Mouse (Mus musculus) liver, embryonic 15.5 days (tissue): Measurements from ENCODE around the gene Galntl5. TPM values are rescaled to one million over a fixed set of nuclear protein-coding genes. Genes with fewer than 3 reads are reported as not detected.

ENCODE experiments used
- ATAC-seq: fragments of 200-750 bp; cut with Nextera tagmentation; 2 replicates; pipeline ENCODE4 v1.8.0; 2017; ENCODE audit warnings: moderate number of reproducible peaks, mild to moderate bottlenecking, moderate library complexity; ENCODE audit not compliant: insufficient read depth
- H3K27ac ChIP-seq: fragments of 300-500 bp; sonication (generic); replicated peaks from 2 replicates; pipeline ENCODE4 v1.5.1; 2015; ENCODE audit warnings: mild to moderate bottlenecking, inconsistent platforms
- H3K27me3 ChIP-seq: fragments of 300-500 bp; sonication (generic); 2 replicates; pipeline ENCODE4 v1.6.1; 2015; ENCODE audit warnings: mild to moderate bottlenecking, inconsistent platforms
- H3K36me3 ChIP-seq: fragments of 300-500 bp; sonication (generic); replicated peaks from 2 replicates; pipeline ENCODE4 v1.6.1; 2015; ENCODE audit warnings: moderate library complexity, mild to moderate bottlenecking, inconsistent platforms
- H3K4me1 ChIP-seq: fragments of 300-500 bp; sonication (generic); replicated peaks from 2 replicates; pipeline ENCODE4 v1.6.1; 2015; ENCODE audit warnings: inconsistent platforms
- H3K4me2 ChIP-seq: fragments of 300-500 bp; sonication (generic); 2 replicates; pipeline ENCODE4 v1.6.1; 2015; ENCODE audit warnings: moderate library complexity, mild to moderate bottlenecking, inconsistent platforms
- H3K4me3 ChIP-seq: fragments of 300-500 bp; sonication (generic); replicated peaks from 2 replicates; pipeline ENCODE4 v1.5.1; 2015; ENCODE audit warnings: mild to moderate bottlenecking, inconsistent platforms
- H3K9ac ChIP-seq: fragments of 300-500 bp; sonication (generic); 2 replicates; pipeline ENCODE4 v1.6.1; 2015; ENCODE audit warnings: moderate library complexity, mild to moderate bottlenecking, inconsistent platforms
- H3K9me3 ChIP-seq: fragments of 300-500 bp; sonication (generic); replicated peaks from 2 replicates; pipeline ENCODE4 v1.6.1; 2016; ENCODE audit warnings: inconsistent platforms
- WGBS: fragments of 180-500 bp; shearing (Covaris S2); methylation state at CpG from one replicate; pipeline ENCODE4 v1.1.7; 2015; ENCODE audit warnings: mixed read lengths; ENCODE audit not compliant: insufficient replicate concordance; 5-methylcytosine and 5-hydroxymethylcytosine counted together
- microRNA-seq: library from miRNA; unstranded; fragments of <30 nt; microRNA quantifications from one replicate; pipeline ENCODE4, GENCODE M21; 2016
- polyA plus RNA-seq: library from polyadenylated mRNA; unstranded; fragments of >200 nt; fragmentation: Nextera tagmentation; extraction: Ambion mirVana; gene quantifications from 2 replicates; pipeline ENCODE4 v1.2.1, GENCODE M21; 2015

Galntl5 gene
- polyA plus RNA-seq, 1 experiment from 2014 or later: not detected

GRCm38 (mm10) chr5:25252825-25253544 lies 71.7 kb downstream of the Galntl5 start:
- no peak overlapping the region for H3K9ac ChIP-seq
- peak; percentile 22; the same call in 1 of the 2 replicates for ATAC-seq
- WGBS: 68% methylated on average over 8 of the region's 8 CpGs

DNA sequence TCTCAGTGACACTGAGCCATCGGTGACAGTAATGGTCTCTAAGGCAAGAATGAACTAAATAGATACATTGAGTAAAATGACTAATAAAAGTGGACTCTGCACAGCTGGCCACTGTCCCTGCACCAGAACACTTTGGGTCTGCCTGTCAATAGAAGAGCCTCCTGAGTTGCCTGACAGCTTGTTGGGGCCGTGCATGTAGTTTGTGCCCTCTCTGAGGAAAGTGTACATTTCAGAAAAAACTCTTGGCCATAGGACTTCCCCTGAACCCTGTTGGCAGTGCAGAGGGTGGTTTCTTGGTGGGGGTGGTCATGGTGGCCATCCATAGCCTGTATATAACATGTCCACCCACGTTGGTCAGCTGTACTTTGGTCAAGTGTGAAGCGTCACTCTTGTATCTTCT lies 73.2 kb downstream of the Galntl5 start:
- H3K36me3 ChIP-seq: no peaks in the 10 kb centered on the region; the same call in none of the 2 replicates
- no peak overlapping the region for H3K9ac ChIP-seq
- no peak overlapping the region for H3K4me3 ChIP-seq
- H3K9me3 ChIP-seq: no peaks in the 10 kb centered on the region
- no peaks in the 10 kb centered on the region for H3K27me3 ChIP-seq
- 77% methylated on average over 4 of the region's 4 CpGs for WGBS
- ATAC-seq: no peak
- no peak overlapping the region for H3K4me2 ChIP-seq
- H3K4me1 ChIP-seq: 0 out of 2 replicates have a peak, but pooled peaks cover 6% of the 10 kb centered on the region
- no peak overlapping the region for H3K27ac ChIP-seq

More at GRCm38 (mm10) chr5:25252825-25253544, 71.7 kb downstream of the Galntl5 start:
- Histone ChIP-seq H3K4me1 (0 out of 2 replicates have a peak, but pooled peaks cover 6% of the 10 kb centered on the region), H3K27ac (no peak overlapping the region), H3K9me3 (no peaks in the 10 kb centered on the region), H3K27me3 (no peaks in the 10 kb centered on the region), H3K36me3 (peaks cover 3% of the 10 kb centered on the region), H3K4me2 (no peak overlapping the region), H3K4me3 (no peak overlapping the region)

DNA sequence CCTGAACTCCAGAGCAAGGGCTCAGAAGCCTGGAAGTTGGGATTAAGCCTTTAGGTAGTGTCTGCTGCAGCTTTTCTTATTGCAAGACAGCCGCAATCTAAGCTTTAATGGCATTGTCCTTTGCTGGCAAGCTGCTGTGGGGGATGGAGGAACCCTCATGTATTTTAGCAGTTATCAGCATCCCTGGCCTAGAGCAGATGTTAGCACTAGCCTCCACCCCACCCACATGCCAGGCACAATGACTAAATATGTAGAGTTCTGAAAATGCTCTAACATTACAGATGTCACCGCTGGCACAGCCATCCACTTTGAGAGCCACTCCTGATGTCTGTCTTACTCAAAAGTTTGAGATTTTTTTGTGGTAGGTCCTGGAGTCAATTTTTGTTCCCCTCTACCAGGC lies 75.4 kb downstream of the Galntl5 start:
- Histone ChIP-seq H3K27ac (no peak overlapping the region), H3K27me3 (no peaks in the 10 kb centered on the region), H3K36me3 (no peaks in the 10 kb centered on the region; the same call in 1 of the 2 replicates), H3K4me1 (0 out of 2 replicates have a peak, but pooled peaks cover 6% of the 10 kb centered on the region), H3K4me2 (no peak overlapping the region), H3K4me3 (no peak overlapping the region), H3K9ac (no peak overlapping the region), H3K9me3 (no peaks in the 10 kb centered on the region)
- ATAC-seq: no peak
- 74% methylated on average over 2 of the region's 2 CpGs for WGBS

DNA sequence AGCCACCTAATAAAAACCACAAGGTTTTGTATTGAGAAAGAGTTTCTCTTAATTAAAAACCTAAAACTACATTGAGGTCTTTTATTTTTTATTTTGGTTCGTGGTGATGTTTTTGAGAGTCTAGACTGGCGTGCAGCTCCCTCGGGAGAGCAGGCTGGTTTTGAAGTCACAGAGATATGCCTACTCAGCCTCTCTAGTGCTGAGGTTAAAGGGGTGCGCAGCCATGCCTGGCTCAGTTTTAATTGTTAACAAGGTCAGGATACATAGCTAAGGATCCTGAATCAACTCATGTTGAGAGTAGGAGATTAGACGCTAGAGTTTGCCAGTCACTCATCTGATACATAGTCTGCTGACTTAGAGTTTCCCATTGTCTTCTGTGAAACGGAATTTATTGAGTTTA lies 80.2 kb downstream of the Galntl5 start:
- Histone ChIP-seq H3K4me2 (no peak overlapping the region), H3K4me1 (no peaks in the 10 kb centered on the region), H3K9ac (no peak overlapping the region), H3K4me3 (no peak overlapping the region), H3K9me3 (no peaks in the 10 kb centered on the region), H3K27ac (no peak overlapping the region), H3K27me3 (no peaks in the 10 kb centered on the region), H3K36me3 (peaks cover 12% of the 10 kb centered on the region; the same call in 1 of the 2 replicates)
- 71% methylated on average over 6 of the region's 6 CpGs for WGBS
- ATAC-seq: no peak

DNA sequence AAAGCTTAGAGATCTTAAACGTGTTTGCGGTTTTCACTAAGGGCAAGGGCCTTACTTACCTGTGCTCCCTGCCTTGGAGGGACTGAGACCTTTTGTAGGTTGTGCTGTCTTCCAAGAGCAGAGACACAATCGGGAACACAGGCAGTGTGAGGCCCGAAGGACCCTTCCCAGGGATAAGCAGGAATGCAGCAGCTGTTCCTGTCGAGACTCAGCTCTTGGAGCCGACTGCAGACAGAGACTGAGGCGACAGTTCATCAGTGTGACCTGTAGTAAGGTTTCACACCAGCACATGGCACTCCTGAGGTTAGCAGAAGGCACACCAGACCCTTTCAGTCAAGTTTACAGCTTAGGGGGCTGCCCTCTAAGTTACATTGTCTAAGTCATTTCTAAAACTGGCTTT lies 81.0 kb downstream of the Galntl5 start:
- ATAC-seq: no peak
- H3K27me3 ChIP-seq: no peaks in the 10 kb centered on the region
- H3K4me1 ChIP-seq: no peaks in the 10 kb centered on the region
- WGBS: 69% methylated on average over 7 of the region's 7 CpGs
- H3K4me2 ChIP-seq: no peak overlapping the region
- H3K9me3 ChIP-seq: no peaks in the 10 kb centered on the region
- no peak overlapping the region for H3K4me3 ChIP-seq
- no peak overlapping the region for H3K9ac ChIP-seq
- no peak overlapping the region for H3K27ac ChIP-seq
- peaks cover 12% of the 10 kb centered on the region; the same call in 1 of the 2 replicates for H3K36me3 ChIP-seq

DNA sequence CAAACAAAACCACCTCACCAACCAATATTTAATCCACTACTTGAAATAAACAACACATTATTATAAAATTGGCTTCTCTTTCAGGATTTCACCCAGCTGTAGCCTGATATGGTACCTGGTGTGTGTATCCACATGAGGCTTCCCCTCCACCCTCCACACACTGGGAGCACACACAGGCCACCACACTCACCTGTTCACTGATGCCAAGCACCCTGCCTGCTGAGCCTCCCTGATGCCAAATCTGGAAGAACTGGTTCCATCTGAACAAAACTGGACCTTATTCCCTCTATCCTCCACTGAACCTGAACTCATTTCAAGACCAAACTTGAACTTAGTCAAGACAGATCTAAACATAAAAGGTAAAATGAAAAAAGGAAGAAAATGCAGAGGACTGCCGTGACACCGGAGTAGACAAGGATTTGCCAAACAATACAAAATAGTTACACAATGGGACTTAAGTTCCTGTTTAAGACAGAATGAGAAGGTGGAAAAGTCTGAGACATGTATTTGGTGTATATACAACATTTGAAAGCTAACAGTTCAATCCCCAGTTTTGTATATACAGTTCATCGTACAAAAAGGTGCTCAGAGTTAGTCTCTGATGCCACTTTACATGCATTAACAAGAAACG lies 87.1 kb downstream of the Galntl5 start:
- H3K27ac ChIP-seq: no peak overlapping the region
- ATAC-seq: no peak
- no peaks in the 10 kb centered on the region for H3K9me3 ChIP-seq
- H3K4me2 ChIP-seq: no peak overlapping the region
- H3K9ac ChIP-seq: no peak overlapping the region
- H3K36me3 ChIP-seq: peaks cover 26% of the 10 kb centered on the region
- no peaks in the 10 kb centered on the region for H3K27me3 ChIP-seq
- H3K4me3 ChIP-seq: no peak overlapping the region
- 86% methylated on average over 4 of the region's 4 CpGs for WGBS
- H3K4me1 ChIP-seq: no peaks in the 10 kb centered on the region

Small RNA genes within 50 kb of the gene (microRNA-seq; reads per million reads assigned to microRNA genes)
- gene Gm26051: not detected

Other genes starting within 250 kb of the Galntl5 start
- 3.6 and 3.9 TPM in 2 replicates for gene Prkag2, start 80.8 kb upstream of the Galntl5 start, polyA plus RNA-seq
- gene Galnt11, start 40.4 kb downstream of the Galntl5 start, polyA plus RNA-seq: 10.7 and 14.0 TPM in 2 replicates
- gene E130116L18Rik, start 41.7 kb downstream of the Galntl5 start, polyA plus RNA-seq: not detected in 2 replicates